Mouse (Mus musculus) layer of hippocampus, postnatal 25 days (tissue): ENCODE results near the gene Gm10190. TPM values are rescaled to one million over a fixed set of nuclear protein-coding genes. Genes with fewer than 3 reads are reported as not detected.
"Not testable (repeated sequence)": the region's sequence is repeated elsewhere in the genome, so short reads cannot be mapped to it uniquely, and the experiment has no call there.

Source experiments
- DNase-seq, 2 experiments: peaks; one replicate each; pipeline ENCODE4 v3.0.0; 2022; ENCODE audit warnings: mixed read lengths in 2 of 2, low spot score in 1 of 2; ENCODE audit errors: extremely low spot score in 1 of 2
- total RNA-seq, 2 experiments: library from RNA; stranded (reverse); gene quantifications; 2 replicates each; pipeline ENCODE4 v1.2.3; 2021

Gm10190 gene
- 1 to 10 TPM; 1.8 to 3.0 TPM for total RNA-seq

DNA sequence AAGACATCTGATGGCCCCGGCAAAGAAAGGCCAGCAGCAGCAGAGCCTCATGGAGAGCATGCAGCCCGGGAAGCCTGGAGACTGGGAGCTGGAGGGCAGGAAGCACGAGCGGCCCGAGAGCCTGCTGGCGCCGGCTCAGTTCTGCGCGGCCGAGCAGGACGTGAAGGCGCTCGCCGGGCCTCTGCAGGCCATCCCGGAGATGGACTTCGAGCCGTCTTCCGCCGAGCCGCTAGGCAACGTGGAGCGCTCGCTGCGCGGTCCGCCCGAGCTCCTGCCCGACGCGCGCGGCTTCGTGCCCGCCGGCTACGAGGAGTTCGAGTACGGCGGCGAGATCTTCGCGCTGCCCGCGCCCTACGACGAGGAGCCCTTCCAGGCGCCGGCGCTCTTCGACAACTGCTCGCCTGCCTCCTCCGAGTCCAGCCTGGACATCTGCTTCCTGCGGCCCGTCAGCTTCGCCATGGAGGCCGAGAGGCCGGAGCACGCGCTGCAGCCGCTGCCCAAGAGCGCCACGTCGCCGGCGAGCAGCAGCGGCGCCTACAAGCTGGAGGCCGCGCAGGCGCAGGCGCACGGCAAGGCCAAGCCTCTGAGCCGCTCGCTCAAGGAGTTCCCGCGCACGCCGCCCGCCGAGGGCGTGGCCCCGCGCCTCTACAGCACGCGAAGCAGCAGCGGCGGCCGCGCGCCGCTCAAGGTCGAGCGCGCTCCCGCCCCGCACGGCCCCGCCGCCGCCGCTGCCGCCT is at the start of gene Gm10190:
TSS of gene Gm10190 (minus strand) at position 553 of the 737 bp plus-strand sequence.
- peak; percentile 68 to 70 for DNase-seq

DNA sequence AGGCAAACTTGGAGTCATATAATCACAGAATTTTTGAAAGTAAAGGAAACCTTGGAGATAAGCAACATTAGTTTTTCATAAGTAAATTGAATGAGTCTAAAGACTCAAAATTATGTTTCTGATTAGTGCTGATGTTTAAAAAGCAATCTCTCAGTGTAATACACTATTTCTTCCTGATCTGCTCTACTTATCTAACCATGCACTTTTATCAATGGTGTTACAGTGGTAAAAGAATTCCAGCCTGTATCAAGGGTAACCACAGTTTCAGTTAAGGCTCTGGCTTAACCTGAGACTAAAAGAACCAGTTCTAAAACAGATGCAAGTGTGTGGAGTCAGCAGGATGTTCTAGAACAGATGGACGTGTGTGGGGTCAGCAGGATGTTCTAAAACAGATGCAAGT is 47.7 kb upstream of the Gm10190 start:
- DNase-seq = no peak

DNA sequence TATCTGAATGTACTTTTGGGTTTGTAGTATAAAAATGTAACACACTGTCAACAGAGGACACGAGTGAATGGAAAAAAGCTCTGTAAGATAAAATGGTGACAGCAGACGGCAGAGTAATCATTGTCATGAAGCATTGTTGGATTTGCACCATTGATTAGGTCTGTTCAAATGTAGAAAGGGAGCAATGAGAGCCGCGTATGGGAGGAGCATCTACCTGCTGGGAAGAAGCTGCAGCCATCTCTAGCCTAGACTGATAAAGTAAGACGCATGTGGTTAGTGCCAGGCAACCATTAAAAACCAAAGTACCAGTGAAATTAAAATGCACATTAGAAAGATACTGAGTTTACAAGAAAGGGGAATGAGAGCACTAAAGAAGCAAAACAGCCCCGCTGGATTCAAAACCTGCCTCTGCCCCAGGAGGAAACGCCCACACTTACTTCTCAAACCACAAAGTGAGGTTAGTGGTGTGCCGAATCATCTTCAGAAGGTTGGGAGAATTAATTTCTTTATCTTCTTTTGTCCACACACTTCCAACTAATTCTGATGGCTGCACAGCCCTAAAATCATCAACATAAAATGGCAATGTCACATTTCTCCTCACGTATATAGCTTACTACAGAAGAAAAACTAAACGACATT is 45.4 kb upstream of the Gm10190 start:
- no peak for DNase-seq

DNA sequence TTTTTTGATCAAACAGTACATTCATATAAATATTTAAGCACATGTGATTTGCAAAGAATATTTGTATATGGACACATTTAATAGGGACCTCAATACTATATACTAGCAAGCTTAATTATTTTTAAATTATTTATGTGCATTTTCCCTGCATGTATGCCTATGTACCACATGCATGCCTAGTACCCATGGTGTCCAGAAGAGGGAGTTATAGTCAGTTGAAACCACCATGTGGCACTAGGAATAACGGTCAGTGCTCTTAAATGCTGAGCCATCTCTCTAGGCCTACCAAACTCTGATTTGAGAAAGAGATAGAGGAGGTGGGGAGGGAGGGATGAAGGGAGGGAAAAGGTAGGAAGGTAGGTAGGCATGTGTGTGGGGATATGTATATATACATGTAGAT is 37.8 kb upstream of the Gm10190 start:
- no peak for DNase-seq

DNA sequence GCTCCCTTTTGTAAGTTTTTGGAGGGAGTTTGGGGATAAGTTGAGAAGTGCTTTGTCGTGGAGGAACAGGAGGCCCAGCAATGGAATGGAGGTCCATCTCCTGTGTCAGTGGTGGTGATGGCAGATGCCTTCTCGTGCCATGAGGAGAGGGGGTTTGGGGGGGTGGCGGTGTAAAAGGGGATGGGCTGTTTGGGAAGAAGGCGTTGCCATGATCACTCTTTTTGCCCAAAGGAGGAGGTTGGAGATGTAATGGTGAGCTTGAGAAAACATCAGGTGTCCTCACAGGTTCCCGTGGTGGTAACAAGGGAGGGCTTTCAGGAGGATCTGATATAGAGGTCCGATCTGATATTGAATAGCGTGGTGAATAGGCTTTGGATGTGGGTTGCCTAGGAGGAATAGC is 24.9 kb upstream of the Gm10190 start:
- no peak for DNase-seq

DNA sequence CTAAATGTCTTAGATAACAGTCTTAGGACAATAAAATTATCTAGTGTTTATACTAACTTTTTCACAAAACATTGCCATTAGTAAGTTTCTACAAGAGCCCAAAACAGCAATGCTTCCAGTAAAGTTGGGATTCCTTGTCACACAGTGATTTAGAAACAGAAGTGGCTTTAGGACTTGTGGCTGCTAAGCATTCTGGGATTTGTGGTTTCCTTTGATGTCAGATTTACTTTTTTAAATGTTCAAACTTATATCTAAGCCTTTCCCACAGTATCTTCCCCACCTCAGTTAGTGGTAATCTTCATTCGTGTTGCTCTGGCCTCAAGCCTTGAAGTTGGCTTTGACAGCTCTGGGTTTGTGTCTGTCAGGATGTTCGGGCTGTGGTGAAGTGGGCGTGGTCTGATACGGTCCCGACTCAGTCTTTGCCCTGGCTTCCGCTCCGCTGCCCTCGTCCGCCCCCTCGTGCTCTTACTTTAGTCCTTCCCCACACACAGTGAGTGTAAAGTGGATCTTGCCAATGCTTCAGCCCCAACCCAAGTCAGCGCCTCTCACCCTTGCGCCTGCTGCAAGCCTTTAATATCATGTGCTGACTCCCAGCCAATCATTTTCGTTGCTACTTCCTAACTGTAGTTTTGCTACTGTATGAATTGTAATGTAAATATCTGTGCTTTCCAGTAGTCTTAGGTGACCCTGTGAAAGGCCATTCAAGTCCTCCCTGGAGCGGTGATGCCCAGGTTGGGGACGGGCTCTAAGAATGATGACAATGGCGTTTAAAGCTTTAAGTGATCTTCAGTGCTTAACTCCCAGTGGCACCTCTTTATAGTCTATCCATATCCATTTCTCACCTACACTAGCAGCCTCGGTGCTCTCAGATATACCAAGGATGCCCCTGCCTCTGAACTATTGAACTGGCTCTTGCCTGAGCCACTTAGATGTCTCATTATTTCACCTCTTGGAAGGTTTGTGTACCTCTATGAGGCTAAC is 18.4 kb upstream of the Gm10190 start:
- DNase-seq = peak; percentile 11 to 13

DNA sequence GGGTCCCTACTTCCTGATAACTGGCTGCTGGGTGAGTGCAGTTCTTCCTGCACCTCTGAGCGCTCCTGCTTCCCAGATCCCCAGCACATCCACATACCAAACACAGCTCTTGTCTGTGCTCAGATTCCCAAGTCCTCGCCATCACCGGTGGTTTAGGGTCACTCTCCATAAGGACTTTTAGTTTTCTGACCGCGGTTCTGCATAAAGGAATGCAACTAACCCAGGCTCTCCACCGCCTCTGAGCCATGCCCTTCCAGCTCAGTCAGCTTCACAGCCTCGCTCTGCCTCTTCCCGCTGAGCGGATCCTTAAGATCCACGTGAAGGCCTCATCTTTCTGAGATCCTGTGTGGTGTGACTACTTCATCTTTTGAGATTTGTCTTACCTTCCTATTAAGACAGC is 16.7 kb upstream of the Gm10190 start:
- no peak for DNase-seq

DNA sequence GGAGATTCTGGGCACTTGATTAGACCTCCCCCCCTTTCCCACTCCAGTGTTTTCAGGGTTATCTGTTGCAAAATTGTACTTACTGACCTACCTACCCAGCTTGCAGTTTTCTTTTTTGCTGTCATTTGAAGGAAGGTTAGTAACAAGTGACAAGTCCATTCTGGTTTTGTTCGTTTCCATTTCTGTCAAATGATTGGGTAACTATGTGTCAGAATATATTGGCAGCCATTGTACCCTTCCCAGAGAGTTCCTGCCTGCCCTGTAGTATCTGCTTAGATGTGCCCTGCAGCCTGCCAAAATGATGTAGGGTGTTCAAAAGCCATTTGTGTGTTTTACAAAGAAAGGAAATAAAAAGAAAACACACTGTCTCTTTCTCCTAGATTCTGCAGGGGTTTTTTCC is 12.3 kb upstream of the Gm10190 start:
- DNase-seq = no peak

DNA sequence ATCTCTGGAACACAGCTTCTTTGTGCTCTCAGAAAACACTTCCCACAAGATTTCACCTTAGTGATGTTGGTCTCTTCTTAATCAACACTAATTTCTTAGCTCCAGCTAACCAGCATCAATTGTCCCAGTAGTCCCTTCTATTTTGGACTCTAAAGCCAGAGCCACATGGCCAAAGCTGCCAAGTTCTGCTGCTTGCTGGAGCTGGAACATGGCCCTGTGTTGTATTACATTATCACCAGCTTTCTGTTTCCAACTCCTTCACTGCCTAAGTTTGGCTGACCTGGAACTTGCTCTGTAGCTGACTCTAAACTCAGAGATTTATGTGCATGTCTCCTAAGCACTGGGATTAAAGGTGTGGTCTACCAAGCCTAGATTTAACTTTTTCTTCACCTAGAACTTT is 5.0 kb upstream of the Gm10190 start:
- not testable (repeated sequence) for DNase-seq

DNA sequence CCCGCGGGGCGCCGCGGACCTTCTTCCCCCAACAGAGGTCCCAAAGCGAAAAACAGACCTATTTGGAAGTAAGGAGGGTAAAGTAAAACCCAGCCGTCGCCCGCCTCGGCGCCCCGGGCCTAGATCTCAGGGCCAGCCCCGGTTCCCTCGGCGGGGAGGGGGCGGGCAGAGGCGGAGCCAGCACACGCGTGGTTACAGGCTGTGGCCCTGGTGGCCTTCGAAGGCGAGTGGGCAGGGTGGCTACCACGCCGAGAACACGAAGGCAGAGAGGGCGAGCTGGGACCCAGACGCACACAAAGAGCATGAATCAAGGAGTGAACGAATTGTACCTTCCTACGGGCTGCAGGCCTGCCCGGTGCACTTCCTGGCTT is 370 bp upstream of the Gm10190 start:
- no peak for DNase-seq

DNA sequence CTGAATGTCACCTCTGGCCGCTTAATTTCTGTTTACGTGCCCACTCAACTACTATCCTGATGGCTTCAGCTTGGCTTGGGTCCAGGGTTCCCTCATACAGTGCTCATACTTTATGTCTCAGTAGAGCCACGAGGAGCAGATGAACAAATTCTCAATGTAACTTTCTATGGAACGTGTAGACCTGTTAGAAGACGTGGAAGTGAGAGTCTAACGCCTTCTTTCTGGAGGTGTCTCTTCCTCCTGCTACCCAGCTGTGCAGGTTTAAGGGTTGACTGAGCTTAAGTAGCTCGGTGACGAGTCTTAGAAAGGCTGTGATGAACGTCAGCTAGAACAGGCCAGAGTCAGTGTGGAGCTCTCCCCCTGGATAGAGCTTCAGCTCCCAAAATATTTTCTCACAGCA is 4.7 kb downstream of the Gm10190 start:
- no peak for DNase-seq

DNA sequence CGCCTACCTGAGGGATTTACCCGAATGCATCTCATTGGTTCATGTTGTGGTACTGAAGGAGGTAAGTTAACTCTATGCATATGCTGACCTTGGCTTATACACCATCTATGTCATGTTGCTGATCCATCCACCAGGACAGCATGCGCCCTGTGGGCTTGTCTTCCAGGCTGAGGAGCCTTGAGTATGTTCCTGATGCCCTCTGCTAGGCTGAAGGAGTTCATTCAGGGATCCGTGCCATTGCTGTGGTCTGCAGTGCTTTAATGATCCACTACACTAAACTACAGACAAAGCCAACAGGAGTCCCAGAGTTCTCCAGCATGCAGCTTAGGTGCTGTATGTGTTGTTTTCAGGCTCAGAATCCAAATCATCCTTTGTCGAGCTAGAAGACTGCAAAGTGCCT is 6.1 kb downstream of the Gm10190 start:
- DNase-seq = no peak

DNA sequence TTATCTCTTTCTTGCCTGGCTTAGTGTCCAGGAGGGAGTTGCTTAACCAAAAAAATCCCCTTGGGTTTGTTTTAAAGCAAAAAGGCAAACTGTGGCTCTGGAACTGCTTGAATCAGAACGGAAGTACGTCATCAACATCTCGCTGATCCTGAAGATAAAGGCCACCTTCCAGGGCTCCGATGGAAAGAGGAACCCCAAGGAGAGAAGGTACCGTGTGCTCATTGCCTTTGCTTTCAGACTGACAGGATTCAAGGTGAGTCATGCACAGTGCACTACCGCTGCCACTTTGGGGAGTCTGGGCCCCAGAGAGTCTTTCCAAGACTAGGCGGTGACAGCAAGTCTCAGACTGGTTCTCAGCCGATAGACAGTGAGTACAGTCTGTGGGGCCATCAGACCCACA is 13.1 kb downstream of the Gm10190 start:
- no peak for DNase-seq

DNA sequence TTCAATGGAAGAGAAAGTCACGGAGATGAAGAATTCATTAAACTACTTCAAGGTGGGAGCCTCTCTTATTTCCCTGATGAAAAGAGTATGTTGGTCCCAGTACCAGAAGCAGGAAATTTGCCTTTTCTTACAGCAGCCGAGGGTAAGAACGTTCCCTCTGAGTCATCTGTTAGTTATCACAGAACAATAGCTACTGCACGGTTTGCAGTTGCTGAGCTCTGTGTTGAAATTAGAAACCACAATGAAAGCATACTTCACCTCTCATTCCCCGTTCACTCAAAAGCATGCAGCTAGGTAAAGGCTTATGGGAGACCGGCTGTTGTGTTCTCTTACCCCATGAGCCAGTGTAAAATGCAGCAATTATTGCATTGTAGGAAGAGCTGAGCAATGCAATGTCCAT is 26.1 kb downstream of the Gm10190 start:
- no peak for DNase-seq

DNA sequence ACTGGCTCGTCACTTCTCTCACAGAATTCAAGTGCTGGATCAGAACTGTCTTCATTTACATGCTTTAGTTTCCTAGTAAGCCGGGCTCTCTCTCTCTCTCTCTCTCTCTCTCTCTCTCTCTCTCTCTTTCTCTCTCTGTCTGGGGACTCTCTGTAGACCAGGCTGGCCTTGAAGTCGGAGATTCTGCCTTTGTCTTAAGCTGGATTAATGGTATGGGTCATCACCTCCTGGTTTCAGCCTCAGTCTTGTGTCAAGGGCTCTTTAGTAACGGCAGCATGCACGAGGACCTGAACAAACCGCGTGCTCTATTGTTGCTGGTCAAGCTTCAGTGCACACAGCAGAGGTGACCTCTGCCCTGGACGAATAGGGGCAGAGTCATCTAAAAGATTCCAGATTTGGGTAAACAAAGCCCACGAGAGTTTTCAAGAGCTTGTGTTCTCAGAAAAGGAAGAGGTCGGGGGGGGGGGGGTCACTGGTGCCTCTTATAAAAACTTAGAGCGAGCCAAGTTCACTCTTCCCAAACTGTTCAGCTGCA is 26.7 kb downstream of the Gm10190 start:
- DNase-seq = no peak

DNA sequence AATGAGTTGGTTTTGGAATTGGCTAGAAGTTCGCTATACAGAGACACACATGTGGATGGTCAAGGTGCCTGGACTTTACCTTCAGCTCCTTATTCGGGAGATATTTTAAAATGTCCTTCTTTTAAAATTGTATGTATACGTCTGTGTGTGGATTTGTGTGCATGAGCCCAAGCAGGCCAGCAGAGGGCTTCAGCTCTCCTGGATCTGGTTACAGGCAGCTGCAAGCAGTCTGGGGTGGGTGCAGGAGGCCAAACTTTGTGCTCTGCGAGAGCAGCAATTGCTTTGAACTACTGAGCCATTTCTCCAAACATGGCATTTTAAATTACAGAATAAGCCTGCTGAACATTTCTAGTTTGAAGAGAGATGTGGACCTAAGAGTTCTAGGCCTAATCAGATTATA is 28.1 kb downstream of the Gm10190 start:
- no peak for DNase-seq

DNA sequence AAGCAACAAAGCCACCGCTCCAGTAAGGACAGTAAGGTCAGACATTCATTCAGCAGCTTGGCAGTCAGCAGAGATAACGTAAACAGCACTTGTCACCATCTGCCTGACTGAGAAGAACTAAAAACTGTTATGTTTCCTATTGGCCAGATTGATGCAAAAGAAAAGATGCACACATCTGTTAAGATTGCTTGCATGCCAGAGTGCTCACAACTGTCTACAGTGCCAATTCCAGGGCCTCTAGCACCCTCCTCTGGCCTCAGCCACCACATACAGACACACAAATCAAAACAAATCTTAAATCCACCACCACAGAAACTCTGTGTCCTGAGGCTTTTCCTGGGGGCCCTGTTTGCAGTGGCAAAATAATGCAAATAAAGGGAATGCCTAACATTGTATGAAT is 41.0 kb downstream of the Gm10190 start:
- no peak for DNase-seq

DNA sequence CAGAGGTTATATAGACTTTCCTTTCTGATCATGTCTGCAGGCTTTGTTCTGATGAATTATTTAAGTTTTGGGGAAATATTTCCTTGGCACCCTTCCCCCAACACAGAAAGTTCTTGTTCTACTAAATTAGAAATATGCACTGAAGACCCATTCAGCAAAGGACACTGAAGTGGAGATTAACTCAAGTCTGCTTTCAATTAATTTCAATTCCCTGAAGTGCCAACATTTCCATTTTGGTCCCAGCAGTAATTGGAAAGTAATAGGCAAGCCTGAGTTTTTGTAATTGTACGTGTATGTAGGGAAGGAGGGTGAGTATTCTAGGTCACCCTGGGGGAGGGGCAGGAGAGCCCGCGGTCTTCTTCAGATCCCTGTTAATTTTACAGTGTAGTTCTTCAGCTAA is 46.9 kb downstream of the Gm10190 start:
- DNase-seq = no peak

DNA sequence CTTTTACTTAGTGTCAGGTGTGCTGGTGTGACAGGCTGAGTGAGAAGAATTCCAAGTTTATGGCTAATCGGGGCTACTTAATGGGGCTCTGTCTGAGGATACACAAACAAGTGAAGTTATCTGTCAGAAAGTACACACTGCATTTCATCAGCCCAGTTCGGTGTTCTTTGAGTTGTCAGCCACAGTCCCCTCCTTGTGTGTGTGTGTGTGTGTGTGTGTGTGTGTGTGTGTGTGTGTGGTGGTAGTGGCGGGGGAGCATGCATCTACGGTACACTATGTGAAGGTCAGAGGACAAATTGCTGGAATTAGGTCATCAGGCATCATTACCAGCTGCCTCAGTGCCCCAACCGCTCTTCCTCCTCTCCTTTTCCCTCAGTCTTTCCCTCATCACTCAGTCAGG is 47.9 kb downstream of the Gm10190 start:
- DNase-seq = no peak

DNA sequence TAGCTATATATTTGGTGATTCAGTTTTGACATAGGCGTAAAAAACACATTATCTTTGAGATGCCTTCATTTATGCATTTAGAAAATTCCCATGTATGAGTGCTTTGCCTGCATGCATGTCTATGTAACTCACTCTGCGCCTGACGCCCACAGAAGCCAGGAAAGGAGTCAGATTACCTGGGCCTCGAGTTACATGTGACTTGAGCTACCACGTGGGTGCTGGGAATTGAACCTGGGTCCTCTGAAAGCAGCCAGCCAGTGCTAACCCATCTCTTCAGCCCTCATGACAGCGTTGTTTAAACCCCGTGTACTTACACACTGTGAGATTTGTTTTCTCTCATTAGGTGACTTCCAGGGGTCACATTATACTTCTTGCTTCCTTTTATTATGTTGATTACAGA is 48.8 kb downstream of the Gm10190 start:
- DNase-seq = no peak

DNA sequence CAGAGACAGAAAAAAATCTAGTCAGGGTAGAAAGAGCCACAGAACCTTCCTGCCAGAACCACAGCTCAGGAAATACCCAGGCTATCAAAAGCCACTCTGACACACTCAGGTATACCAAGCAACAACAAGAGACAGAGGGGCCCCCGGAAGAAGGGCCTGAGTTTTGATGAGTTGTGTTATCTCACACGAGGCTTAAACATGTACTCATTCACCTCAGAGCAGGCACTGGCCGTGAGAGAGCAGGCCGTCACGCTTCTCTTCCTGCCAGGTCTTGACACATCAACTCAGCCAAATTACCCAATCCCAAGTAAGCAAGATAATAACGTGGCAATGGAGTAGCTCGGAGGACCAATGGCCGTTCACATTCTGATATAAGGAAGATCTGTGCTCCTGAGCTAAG is 49.7 kb downstream of the Gm10190 start:
- DNase-seq = no peak
